Mouse (Mus musculus) pancreas, adult 10 weeks (tissue): ENCODE data around the gene Ankrd13d. TPM values are rescaled to one million over a fixed set of nuclear protein-coding genes. Genes with fewer than 3 reads are reported as not detected.

Experiments used
- polyA plus RNA-seq: library from polyadenylated mRNA; stranded (reverse); fragments of 350-450 nt; fragmentation: Illumina TruSeq; extraction: RNeasy Lipid Tissue Mini Kit (QIAGEN cat#74804); gene quantifications from one replicate; pipeline ENCODE4 v1.2.3, GENCODE M21; 2015; ENCODE audit warnings: low read depth, low replicate concordance; ENCODE audit not compliant: insufficient read depth

Gene Ankrd13d
- polyA plus RNA-seq = 1.0 TPM

GRCm38 (mm10) chr19:4282898-4283553 lies at the start of gene Ankrd13d:
TSS of gene Ankrd13d (minus strand) at chr19:4283137.

GRCm38 (mm10) chr19:4306190-4306577 lies 23.2 kb upstream of the Ankrd13d start, which contains the start of gene Grk2:
TSS of gene Grk2 (minus strand) at chr19:4306222.

GRCm38 (mm10) chr19:4268566-4269361 lies 14.2 kb downstream of the Ankrd13d start, which contains the start of gene Ssh3:
TSS of gene Ssh3 (minus strand) at chr19:4269180.

GRCm38 (mm10) chr19:4231253-4232185 lies 51.4 kb downstream of the Ankrd13d start, which contains the start of gene Pold4:
TSS of gene Pold4 (plus strand) at chr19:4231899.

Other genes with a start within 250 kb of the Ankrd13d start
- gene Gstp1, start 245.2 kb downstream of the Ankrd13d start, polyA plus RNA-seq = 449 TPM
- gene Gstp2, start 237.1 kb downstream of the Ankrd13d start, polyA plus RNA-seq = 112 TPM
- not detected for gene Gstp3, start 223.6 kb downstream of the Ankrd13d start, polyA plus RNA-seq
- gene Cabp2, start 201.6 kb downstream of the Ankrd13d start, polyA plus RNA-seq = 118 TPM
- 35.8 TPM for gene Cdk2ap2, start 186.0 kb downstream of the Ankrd13d start, polyA plus RNA-seq
- 10.6 TPM for gene Pitpnm1, start 183.1 kb downstream of the Ankrd13d start, polyA plus RNA-seq
- gene Aip, start 157.3 kb downstream of the Ankrd13d start, polyA plus RNA-seq = 19.1 TPM
- gene Gpr152, start 143.3 kb downstream of the Ankrd13d start, polyA plus RNA-seq = not detected
- not detected for gene Cabp4, start 139.1 kb downstream of the Ankrd13d start, polyA plus RNA-seq
- gene Coro1b, start 134.5 kb downstream of the Ankrd13d start, polyA plus RNA-seq = 31.1 TPM
- gene Ptprcap, start 129.5 kb downstream of the Ankrd13d start, polyA plus RNA-seq = 8.4 TPM
- 31.4 TPM for gene Rps6kb2, start 119.8 kb downstream of the Ankrd13d start, polyA plus RNA-seq
- gene Carns1, start 107.7 kb downstream of the Ankrd13d start, polyA plus RNA-seq = 1.00 TPM
- gene Tbc1d10c, start 91.9 kb downstream of the Ankrd13d start, polyA plus RNA-seq = 0.87 TPM
- gene Ppp1ca, start 91.1 kb downstream of the Ankrd13d start, polyA plus RNA-seq = 54.4 TPM
- 2.1 TPM for gene Rad9a, start 81.5 kb downstream of the Ankrd13d start, polyA plus RNA-seq
- gene Clcf1, start 68.9 kb downstream of the Ankrd13d start, polyA plus RNA-seq = 2.8 TPM
- not detected for gene AC109138.7, start 68.8 kb downstream of the Ankrd13d start, polyA plus RNA-seq
- 14.6 TPM for gene Pold4, start 51.2 kb downstream of the Ankrd13d start, polyA plus RNA-seq
- gene Ssh3, start 14.0 kb downstream of the Ankrd13d start, polyA plus RNA-seq = 23.7 TPM
- 33.0 TPM for gene Grk2, start 23.1 kb upstream of the Ankrd13d start, polyA plus RNA-seq
- 13.1 TPM for gene Kdm2a, start 115.1 kb upstream of the Ankrd13d start, polyA plus RNA-seq
- 1.5 TPM for gene Rhod, start 156.3 kb upstream of the Ankrd13d start, polyA plus RNA-seq
- 0.22 TPM for gene Syt12, start 194.3 kb upstream of the Ankrd13d start, polyA plus RNA-seq
- gene 2010003K11Rik, start 215.4 kb upstream of the Ankrd13d start, polyA plus RNA-seq = not detected
- gene Pcx, start 227.3 kb upstream of the Ankrd13d start, polyA plus RNA-seq = 13.1 TPM